Mouse (Mus musculus) midbrain, embryonic 15.5 days (tissue): ENCODE measurements around the gene Lhfp. TPM values are rescaled to one million over a fixed set of nuclear protein-coding genes. Genes with fewer than 3 reads are reported as not detected.
A peak's percentile ranks its signal among the peaks of the same experiment; 100 is the strongest.
"Not testable (repeated sequence)": the region's sequence is repeated elsewhere in the genome, so short reads cannot be mapped to it uniquely, and the experiment has no call there.

Experiments
- ATAC-seq: fragments of 200-750 bp; cut with Nextera tagmentation; replicated peaks from 2 replicates; pipeline ENCODE4 v1.8.0; 2017; ENCODE audit warnings: moderate TSS enrichment
- H3K27ac ChIP-seq: fragments of 300-500 bp; sonication (generic); 2 replicates; pipeline ENCODE4 v1.5.1; 2015; ENCODE audit warnings: mild to moderate bottlenecking, inconsistent platforms
- H3K27me3 ChIP-seq: fragments of 300-500 bp; sonication (generic); replicated peaks from 2 replicates; pipeline ENCODE4 v1.6.1; 2015; ENCODE audit warnings: inconsistent platforms
- H3K36me3 ChIP-seq: fragments of 300-500 bp; sonication (generic); replicated peaks from 2 replicates; pipeline ENCODE4 v1.6.1; 2015; ENCODE audit warnings: inconsistent platforms
- H3K4me1 ChIP-seq: fragments of 300-500 bp; sonication (generic); 2 replicates; pipeline ENCODE4 v1.6.1; 2015; ENCODE audit warnings: inconsistent platforms
- H3K4me2 ChIP-seq: fragments of 300-500 bp; sonication (generic); 2 replicates; pipeline ENCODE4 v1.6.1; 2015; ENCODE audit warnings: inconsistent platforms, mild to moderate bottlenecking, moderate library complexity
- H3K4me3 ChIP-seq: fragments of 300-500 bp; sonication (generic); 2 replicates; pipeline ENCODE4 v1.5.1; 2015; ENCODE audit warnings: mild to moderate bottlenecking, inconsistent platforms
- H3K9ac ChIP-seq: fragments of 300-500 bp; sonication (generic); 2 replicates; pipeline ENCODE4 v1.6.1; 2015; ENCODE audit warnings: mild to moderate bottlenecking, inconsistent platforms
- H3K9me3 ChIP-seq: fragments of 300-500 bp; sonication (generic); 2 replicates; pipeline ENCODE4 v1.6.1; 2016; ENCODE audit warnings: inconsistent platforms
- WGBS: fragments of 180-500 bp; shearing (Covaris S2); methylation state at CpG from one replicate; pipeline ENCODE4 v1.1.7; 2015; ENCODE audit warnings: mixed read lengths; 5-methylcytosine and 5-hydroxymethylcytosine counted together
- polyA plus RNA-seq: library from polyadenylated mRNA; unstranded; fragments of >200 nt; fragmentation: Nextera tagmentation; extraction: Ambion mirVana; gene quantifications from 2 replicates; pipeline ENCODE4 v1.2.1, GENCODE M21; 2015

Lhfp gene
- polyA plus RNA-seq, 1 experiment from 2014 or later, result 64.8 TPM

DNA sequence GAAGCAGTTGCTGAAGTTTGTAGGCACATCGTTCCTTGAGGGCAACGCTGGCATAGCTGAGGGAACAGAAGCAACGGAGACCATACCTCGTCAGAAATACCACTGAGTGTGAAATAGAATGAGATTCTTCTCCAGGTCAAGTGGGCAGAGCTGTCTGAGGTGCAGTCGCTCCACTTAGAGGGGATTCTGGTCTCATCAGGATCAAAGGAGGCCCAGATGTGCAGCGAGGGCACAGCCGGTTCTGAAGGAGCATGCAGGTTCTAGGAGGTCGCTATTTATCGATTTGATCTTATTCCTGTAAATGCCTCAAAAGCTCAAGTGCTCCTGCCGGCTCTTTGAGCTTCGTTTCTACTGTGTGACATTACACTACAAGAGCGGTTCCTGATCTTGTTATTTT lies 61.4 kb downstream of the Lhfp start:
- Histone ChIP-seq H3K4me1 (peaks cover 17% of the 10 kb centered on the region), H3K9me3 (no peaks in the 10 kb centered on the region), H3K4me3 (no peak overlapping the region), H3K4me2 (no peak overlapping the region), H3K27ac (0 out of 2 replicates have a peak overlapping the region, but pooled peaks have one; percentile 31), H3K9ac (no peak overlapping the region), H3K27me3 (no peaks in the 10 kb centered on the region), H3K36me3 (no peaks in the 10 kb centered on the region)
- 36% methylated on average over 12 of the region's 12 CpGs for WGBS
- peak; percentile 67 for ATAC-seq

DNA sequence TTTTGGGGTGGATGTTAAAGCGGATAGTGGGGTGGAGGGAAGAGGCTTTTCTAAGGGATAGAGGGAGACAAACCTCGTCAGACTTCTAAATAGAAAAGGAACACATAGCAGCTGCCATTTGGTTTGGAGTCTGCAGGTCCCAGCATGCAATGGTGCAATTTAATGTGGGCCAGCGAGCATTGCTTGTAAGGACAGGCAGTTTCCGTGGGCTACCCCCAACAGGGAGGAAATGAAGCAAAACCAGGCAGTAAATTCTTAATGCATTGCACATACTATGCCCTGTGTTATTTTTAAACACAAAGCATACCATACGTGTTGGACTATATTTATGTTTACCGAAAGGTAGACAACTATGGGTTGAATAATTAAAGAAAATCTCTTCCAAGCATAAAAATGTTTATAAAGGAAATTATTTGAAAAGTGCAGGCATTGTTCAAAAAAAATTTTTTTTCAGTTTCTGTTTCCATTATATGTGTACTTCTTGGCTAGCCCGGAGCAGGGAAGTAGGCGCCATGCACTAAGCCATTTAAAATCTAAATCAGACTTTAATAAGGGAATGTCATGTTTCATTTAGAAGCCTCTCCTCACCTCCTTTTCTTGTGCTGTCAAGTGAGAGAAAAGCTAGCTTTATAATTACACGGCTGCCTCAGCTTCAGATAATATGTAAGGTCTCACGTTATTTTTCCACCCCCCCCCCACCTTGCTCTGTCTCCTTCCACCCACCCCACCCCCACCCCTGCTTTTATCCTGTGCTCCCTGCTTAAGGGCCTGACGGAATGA lies 67.5 kb downstream of the Lhfp start:
- H3K9me3 ChIP-seq, result no peaks in the 10 kb centered on the region
- no peaks in the 10 kb centered on the region for H3K27me3 ChIP-seq
- H3K4me2 ChIP-seq, result no peak overlapping the region
- H3K36me3 ChIP-seq, result no peaks in the 10 kb centered on the region
- H3K27ac ChIP-seq, result peak overlapping the region; percentile 54
- WGBS, result 29% methylated on average over 11 of the region's 11 CpGs
- peak; percentile 77; the same call in 1 of the 2 replicates for ATAC-seq
- H3K4me3 ChIP-seq, result no peak overlapping the region
- peaks cover 15% of the 10 kb centered on the region for H3K4me1 ChIP-seq
- H3K9ac ChIP-seq, result no peak overlapping the region

DNA sequence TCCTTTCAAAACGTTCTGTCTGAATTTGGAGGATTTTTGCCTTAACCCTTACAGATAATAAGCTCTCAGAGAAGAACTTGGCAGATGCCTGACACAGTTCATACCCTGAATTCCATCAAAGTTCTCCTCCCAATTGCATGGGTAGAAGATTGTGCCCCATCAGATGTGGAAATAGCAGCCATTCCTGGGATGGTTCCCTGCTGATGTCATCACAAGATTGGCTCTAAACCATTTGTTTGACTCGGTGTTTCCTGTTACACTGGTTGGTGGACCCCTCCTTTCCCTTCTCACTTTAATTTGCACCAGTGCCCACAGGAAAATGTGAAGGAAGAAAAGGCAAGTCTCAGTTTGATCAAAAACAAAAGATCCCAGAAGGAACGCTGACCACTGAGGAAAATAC lies 68.6 kb downstream of the Lhfp start:
- Histone ChIP-seq H3K27ac (no peak overlapping the region), H3K4me2 (no peak overlapping the region), H3K36me3 (no peaks in the 10 kb centered on the region), H3K9ac (no peak overlapping the region), H3K4me1 (peaks cover 15% of the 10 kb centered on the region), H3K27me3 (no peaks in the 10 kb centered on the region), H3K9me3 (no peaks in the 10 kb centered on the region), H3K4me3 (no peak overlapping the region)
- WGBS, result 44% methylated on average over 3 of the region's 3 CpGs
- no peak for ATAC-seq

DNA sequence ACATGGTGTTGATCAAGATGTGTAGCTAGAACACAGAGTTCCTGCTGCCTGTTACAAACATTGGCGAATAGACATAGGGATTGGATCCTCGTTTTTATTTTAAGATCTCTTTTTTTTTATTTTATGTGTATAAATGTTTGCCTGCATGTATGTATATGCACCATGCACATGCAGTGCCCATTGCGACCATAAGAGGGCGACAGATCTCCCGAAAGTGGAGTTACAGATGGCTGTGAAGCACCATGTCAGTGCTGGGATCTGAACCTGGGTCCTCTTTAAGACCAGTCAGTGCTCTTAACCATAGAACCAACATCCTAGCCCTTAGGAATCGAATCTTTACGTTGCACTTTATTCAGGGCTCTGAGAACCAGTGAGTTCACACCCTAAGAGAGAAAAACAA lies 70.7 kb downstream of the Lhfp start:
- H3K27me3 ChIP-seq, result no peaks in the 10 kb centered on the region
- 93% methylated on average over 7 of the region's 7 CpGs for WGBS
- no peak overlapping the region for H3K9ac ChIP-seq
- H3K27ac ChIP-seq, result no peak overlapping the region
- ATAC-seq, result no peak
- H3K9me3 ChIP-seq, result no peaks in the 10 kb centered on the region
- H3K4me1 ChIP-seq, result peaks cover 15% of the 10 kb centered on the region
- H3K36me3 ChIP-seq, result no peaks in the 10 kb centered on the region
- H3K4me2 ChIP-seq, result no peak overlapping the region
- no peak overlapping the region for H3K4me3 ChIP-seq

DNA sequence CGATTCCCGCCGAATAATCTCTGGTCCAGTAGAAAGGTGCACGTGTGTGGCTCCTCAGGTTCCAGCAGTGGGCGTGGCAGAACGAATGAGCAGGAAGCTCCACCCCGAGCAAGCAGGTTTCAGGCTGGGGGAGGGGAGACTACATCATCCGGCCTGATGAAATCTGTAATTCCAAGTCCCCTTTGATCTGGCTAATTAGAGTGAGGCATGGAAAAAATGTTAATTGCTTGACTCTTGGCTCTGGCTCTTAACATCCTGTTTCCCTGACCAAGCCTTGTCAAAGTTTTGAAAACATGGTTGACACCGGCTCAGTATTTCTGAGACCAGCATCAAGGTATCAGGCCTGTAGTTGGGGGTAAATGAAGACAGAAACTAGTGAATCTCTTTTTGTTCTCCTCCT lies 77.4 kb downstream of the Lhfp start:
- 60% methylated on average over 5 of the region's 9 CpGs for WGBS
- not testable (repeated sequence) for H3K9ac ChIP-seq, H3K36me3 ChIP-seq, H3K27me3 ChIP-seq, ATAC-seq, H3K4me1 ChIP-seq, H3K4me2 ChIP-seq, H3K4me3 ChIP-seq, H3K9me3 ChIP-seq, H3K27ac ChIP-seq

DNA sequence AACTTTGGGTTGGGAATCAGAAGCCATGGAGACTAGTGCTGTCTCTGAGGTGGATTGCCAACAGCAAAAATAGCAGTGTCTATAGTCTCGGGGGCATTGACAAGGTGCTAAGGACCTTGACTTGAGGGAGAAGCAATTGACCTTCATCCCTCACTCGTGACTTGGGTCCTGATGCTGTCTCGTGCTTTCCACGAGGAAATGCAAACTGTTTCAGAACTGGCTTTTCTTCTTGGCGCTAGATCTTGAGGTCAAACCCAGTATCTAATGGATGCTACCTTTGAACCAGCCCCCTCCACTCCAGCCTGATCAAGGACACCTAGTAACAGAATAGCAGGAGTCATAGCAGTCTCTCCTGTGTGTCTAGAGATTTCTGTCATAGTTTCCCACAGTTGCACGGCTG lies 78.7 kb downstream of the Lhfp start:
- Histone ChIP-seq H3K36me3 (no peaks in the 10 kb centered on the region), H3K9ac (no peak overlapping the region), H3K27ac (no peak overlapping the region), H3K27me3 (no peaks in the 10 kb centered on the region), H3K4me1 (no peaks in the 10 kb centered on the region), H3K4me3 (no peak overlapping the region), H3K4me2 (no peak overlapping the region), H3K9me3 (no peaks in the 10 kb centered on the region)
- no peak for ATAC-seq
- WGBS, result 96% methylated on average over 6 of the region's 6 CpGs

DNA sequence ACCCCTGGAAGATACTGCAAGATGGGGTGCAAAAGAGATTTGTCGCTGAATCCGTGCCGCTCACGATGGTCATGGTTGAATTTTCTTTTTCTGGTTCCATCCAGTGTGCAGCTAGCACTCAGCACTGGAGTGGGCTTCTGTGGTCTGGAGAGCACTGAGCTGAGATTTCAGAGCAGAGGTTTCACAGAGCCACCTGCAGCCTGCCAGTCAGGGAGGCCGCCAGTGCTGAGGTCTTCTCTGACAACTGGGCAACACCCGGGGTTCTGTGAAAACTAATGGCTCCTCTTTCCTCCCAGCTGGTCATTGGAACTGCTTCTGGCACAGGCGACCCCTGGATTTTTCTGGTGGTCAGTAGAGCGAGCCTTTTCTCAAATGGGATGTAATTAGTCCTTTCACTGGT lies 84.2 kb downstream of the Lhfp start:
- no peak for ATAC-seq
- Histone ChIP-seq H3K9me3 (no peaks in the 10 kb centered on the region), H3K4me3 (no peak overlapping the region), H3K27ac (no peak overlapping the region), H3K4me2 (no peak overlapping the region), H3K36me3 (no peaks in the 10 kb centered on the region), H3K9ac (no peak overlapping the region), H3K27me3 (no peaks in the 10 kb centered on the region), H3K4me1 (no peaks in the 10 kb centered on the region)
- 79% methylated on average over 8 of the region's 8 CpGs for WGBS

DNA sequence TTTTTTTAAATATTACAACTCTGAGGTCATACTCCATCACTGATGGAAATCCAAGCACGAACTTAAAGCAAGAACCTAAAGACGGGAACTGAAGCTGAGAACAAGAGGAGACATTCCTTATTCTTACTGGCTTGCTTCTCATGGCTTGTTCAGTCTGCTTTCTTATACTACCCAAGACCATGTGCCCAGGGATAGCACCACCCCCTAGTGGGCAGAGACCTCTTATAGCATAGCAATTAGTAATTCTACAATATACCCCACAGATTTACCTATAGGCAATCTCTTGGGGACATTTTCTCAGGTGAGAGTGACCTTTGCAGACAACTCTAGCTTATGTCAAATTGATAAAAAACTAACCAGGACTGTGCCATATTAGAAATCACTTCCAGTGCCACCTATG lies 97.5 kb downstream of the Lhfp start:
- no peak overlapping the region for H3K4me2 ChIP-seq
- no peaks in the 10 kb centered on the region for H3K36me3 ChIP-seq
- no peaks in the 10 kb centered on the region for H3K27me3 ChIP-seq
- WGBS, result 91% methylated on average over 2 of the region's 2 CpGs
- H3K9me3 ChIP-seq, result no peaks in the 10 kb centered on the region
- no peak overlapping the region for H3K27ac ChIP-seq
- no peak overlapping the region for H3K9ac ChIP-seq
- ATAC-seq, result no peak
- no peaks in the 10 kb centered on the region for H3K4me1 ChIP-seq
- no peak overlapping the region for H3K4me3 ChIP-seq

DNA sequence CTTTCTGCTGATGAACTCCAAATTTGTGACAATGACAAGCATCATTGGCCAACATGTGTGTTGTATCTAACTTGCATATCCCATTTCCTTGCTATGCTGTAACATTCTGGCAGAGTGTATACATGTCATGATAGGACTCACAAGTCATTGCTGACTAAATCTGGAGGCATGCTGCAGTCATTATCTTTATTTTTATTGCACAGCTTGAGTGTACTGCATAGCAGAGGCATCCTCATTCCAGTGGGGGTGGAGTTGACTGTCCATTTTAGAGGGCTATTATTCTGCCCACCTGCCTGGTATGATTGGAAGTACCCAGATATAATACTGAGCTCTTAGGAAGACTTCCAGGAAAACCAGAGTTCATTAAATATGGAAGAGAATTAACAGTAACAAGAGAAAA lies 97.9 kb downstream of the Lhfp start:
- Histone ChIP-seq H3K4me2 (no peak overlapping the region), H3K4me1 (no peaks in the 10 kb centered on the region), H3K27ac (no peak overlapping the region), H3K9ac (no peak overlapping the region), H3K9me3 (no peaks in the 10 kb centered on the region), H3K36me3 (no peaks in the 10 kb centered on the region), H3K4me3 (no peak overlapping the region), H3K27me3 (no peaks in the 10 kb centered on the region)
- ATAC-seq, result no peak

DNA sequence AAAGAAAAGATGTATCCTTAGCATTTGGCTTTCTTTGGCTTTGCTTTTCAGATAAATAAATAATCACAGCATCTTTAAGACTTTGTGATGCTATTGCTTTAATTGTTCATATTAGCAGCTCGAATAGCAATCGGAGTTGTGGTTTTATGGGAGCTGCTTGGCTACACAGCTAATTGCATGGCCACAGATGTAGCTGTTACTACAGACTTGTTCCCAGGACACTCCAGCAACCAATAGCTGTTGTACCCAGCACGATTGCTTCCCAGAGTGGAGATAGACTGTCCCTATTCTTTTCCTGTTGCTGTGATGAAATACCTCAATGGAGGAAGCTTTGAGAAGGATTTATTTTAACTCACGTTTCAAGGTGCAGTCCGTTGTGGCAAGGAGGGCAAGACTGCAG lies 98.3 kb downstream of the Lhfp start:
- whole genome bisulfite sequencing, result 83% methylated on average over 5 of the region's 5 CpGs
- H3K9ac ChIP-seq, result no peak overlapping the region
- no peaks in the 10 kb centered on the region for H3K4me1 ChIP-seq
- ATAC-seq, result no peak
- H3K27me3 ChIP-seq, result no peaks in the 10 kb centered on the region
- no peak overlapping the region for H3K4me2 ChIP-seq
- H3K36me3 ChIP-seq, result no peaks in the 10 kb centered on the region
- no peak overlapping the region for H3K4me3 ChIP-seq
- no peak overlapping the region for H3K27ac ChIP-seq
- no peaks in the 10 kb centered on the region for H3K9me3 ChIP-seq

DNA sequence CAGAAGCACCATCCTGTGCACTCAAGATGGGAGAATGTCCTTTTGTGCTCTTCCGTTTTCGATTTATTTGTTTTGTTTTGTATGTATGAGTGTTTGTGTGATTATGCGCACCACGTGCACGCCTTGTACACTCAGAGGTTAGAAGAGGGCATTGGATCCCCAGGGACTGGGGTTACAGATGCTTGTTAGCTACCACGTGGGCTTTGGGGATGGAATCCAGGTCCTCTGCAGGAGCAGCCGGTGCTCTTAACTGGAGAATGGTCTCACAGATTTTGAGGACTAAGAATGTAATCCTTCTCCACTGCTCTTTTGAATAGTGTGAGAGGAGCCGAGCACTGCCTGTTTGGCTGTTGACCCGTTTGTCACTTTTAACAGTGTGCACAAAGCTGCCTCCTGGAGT lies 101.2 kb downstream of the Lhfp start:
- no peaks in the 10 kb centered on the region for H3K27me3 ChIP-seq
- WGBS, result 69% methylated on average over 9 of the region's 9 CpGs

DNA sequence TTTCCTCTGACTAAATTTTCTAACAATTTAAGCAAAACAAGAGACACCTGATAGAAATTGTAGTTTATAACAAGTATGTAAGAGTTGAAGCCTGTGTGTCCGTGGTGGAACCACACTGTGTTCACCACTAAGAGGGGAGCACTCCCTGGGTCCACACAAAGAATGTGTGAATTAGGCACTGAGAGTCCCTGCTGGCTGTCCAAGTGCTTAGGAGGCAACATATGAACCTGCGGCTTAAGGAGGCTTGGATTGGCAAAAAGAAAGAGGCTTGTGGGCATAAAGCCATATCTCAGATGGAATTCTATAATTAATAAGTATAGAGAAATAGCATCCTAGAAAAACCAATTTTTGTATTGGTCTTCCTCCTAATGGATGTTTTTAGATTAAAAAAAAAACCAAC lies 104.2 kb downstream of the Lhfp start:
- 49% methylated on average over 2 of the region's 2 CpGs for WGBS
- no peak overlapping the region for H3K4me2 ChIP-seq
- no peak for ATAC-seq

More for the DNA sequence above, 101.2 kb downstream of the Lhfp start:
- Histone ChIP-seq H3K36me3 (no peaks in the 10 kb centered on the region), H3K4me3 (no peak overlapping the region), H3K27ac (no peak overlapping the region), H3K9me3 (no peaks in the 10 kb centered on the region), H3K9ac (no peak overlapping the region), H3K4me2 (no peak overlapping the region), H3K4me1 (no peaks in the 10 kb centered on the region)
- ATAC-seq, result no peak

DNA sequence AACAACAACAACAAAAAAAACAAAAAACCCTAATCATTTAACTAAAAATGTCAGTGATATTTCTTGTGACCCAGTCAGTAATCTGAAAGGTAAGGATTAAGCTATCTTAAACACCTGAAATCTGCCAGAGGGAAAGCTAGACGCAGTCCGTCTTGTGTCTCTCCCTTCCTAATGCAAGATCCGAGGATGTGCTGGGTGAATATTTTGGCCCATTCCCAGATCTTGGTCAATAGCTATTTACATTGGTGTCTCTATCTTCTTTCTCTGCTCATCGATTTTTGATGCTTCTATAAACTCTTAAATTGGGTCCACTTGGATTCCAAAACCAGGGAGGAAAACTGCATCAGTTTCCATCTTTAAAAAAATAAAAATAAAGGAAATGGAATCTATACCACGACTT lies 104.6 kb downstream of the Lhfp start:
- 75% methylated on average over 5 of the region's 5 CpGs for WGBS
- no peaks in the 10 kb centered on the region for H3K36me3 ChIP-seq
- no peak overlapping the region for H3K27ac ChIP-seq
- H3K4me1 ChIP-seq, result no peaks in the 10 kb centered on the region
- H3K27me3 ChIP-seq, result no peaks in the 10 kb centered on the region
- H3K9me3 ChIP-seq, result no peaks in the 10 kb centered on the region
- no peak overlapping the region for H3K4me2 ChIP-seq
- ATAC-seq, result no peak
- no peak overlapping the region for H3K4me3 ChIP-seq
- H3K9ac ChIP-seq, result no peak overlapping the region

More for the DNA sequence above, 104.2 kb downstream of the Lhfp start:
- Histone ChIP-seq H3K4me1 (no peaks in the 10 kb centered on the region), H3K36me3 (no peaks in the 10 kb centered on the region), H3K9me3 (no peaks in the 10 kb centered on the region), H3K27me3 (no peaks in the 10 kb centered on the region), H3K9ac (no peak overlapping the region), H3K4me3 (no peak overlapping the region), H3K27ac (no peak overlapping the region)
